Mouse (Mus musculus) embryo, embryonic 9.5 days (tissue): ENCODE results near the gene Gm21964.

ENCODE experiments used
- DNase-seq: peaks from one replicate; pipeline ENCODE4 v3.0.0-alpha.2; 2017; ENCODE audit errors: extremely low spot score

The Gm21964 gene

GRCm38 (mm10) chr8:110100907-110101306, at the start of gene Gm21964:
Gene Gm21964, plus strand, starts transcription at chr8:110101207.
- DNase-seq, result no peak

- no peak for DNase-seq
Observed at GRCm38 (mm10) chr8:110051208-110051607, 49.8 kb upstream of the Gm21964 start.

- DNase-seq, result no peak
Observed at GRCm38 (mm10) chr8:110058207-110058606, 42.8 kb upstream of the Gm21964 start.

- DNase-seq, result no peak
Observed at GRCm38 (mm10) chr8:110064161-110064560, 36.8 kb upstream of the Gm21964 start.

GRCm38 (mm10) chr8:110064606-110065365, 36.2 kb upstream of the Gm21964 start:
- no peak for DNase-seq

- DNase-seq, result no peak
Observed at GRCm38 (mm10) chr8:110065676-110066075, 35.3 kb upstream of the Gm21964 start.

GRCm38 (mm10) chr8:110069706-110070105, 31.3 kb upstream of the Gm21964 start:
- DNase-seq, result no peak

GRCm38 (mm10) chr8:110071600-110071999, 29.4 kb upstream of the Gm21964 start:
- DNase-seq, result peak; percentile 46

GRCm38 (mm10) chr8:110074496-110074895, 26.5 kb upstream of the Gm21964 start:
- DNase-seq, result no peak

- peak; percentile 75 for DNase-seq
Observed at GRCm38 (mm10) chr8:110079282-110080221, 21.5 kb upstream of the Gm21964 start, which contains the start of gene Zfp612. Gene Zfp612, plus strand, starts transcription at chr8:110079746.

- no peak for DNase-seq
Observed at GRCm38 (mm10) chr8:110082416-110083105, 18.4 kb upstream of the Gm21964 start.

GRCm38 (mm10) chr8:110091869-110092268, 9.1 kb upstream of the Gm21964 start:
- DNase-seq, result no peak

GRCm38 (mm10) chr8:110101676-110102075, 669 bp downstream of the Gm21964 start:
- DNase-seq, result no peak

GRCm38 (mm10) chr8:110102653-110103052, 1.6 kb downstream of the Gm21964 start, which contains the start of gene Gm17720:
Gene Gm17720, minus strand, starts transcription at chr8:110102753.
- DNase-seq, result no peak

- peak; percentile 7 for DNase-seq
Observed at GRCm38 (mm10) chr8:110119715-110120114, 18.7 kb downstream of the Gm21964 start.

GRCm38 (mm10) chr8:110130537-110130936, 29.5 kb downstream of the Gm21964 start:
- peak; percentile 79 for DNase-seq

- no peak for DNase-seq
Observed at GRCm38 (mm10) chr8:110134236-110134635, 33.2 kb downstream of the Gm21964 start.

GRCm38 (mm10) chr8:110135515-110135914, 34.5 kb downstream of the Gm21964 start:
- DNase-seq, result no peak

GRCm38 (mm10) chr8:110140156-110140555, 39.1 kb downstream of the Gm21964 start:
- no peak for DNase-seq

- DNase-seq, result no peak
Observed at GRCm38 (mm10) chr8:110140770-110141169, 39.8 kb downstream of the Gm21964 start.

GRCm38 (mm10) chr8:110145538-110145937, 44.5 kb downstream of the Gm21964 start:
- DNase-seq, result peak; percentile 54

GRCm38 (mm10) chr8:110152951-110153350, 51.9 kb downstream of the Gm21964 start:
- DNase-seq, result no peak
